Mouse (Mus musculus) forebrain, embryonic 11.5 days (tissue): ENCODE measurements around the gene Aggf1. TPM values are rescaled to one million over a fixed set of nuclear protein-coding genes. Genes with fewer than 3 reads are reported as not detected.

Experiments
- ATAC-seq: fragments of 200-750 bp; cut with Nextera tagmentation; replicated peaks from 2 replicates; pipeline ENCODE4 v1.8.0; 2017; ENCODE audit warnings: moderate TSS enrichment; ENCODE audit not compliant: low FRiP score
- DNase-seq: peaks from one replicate; pipeline ENCODE4 v3.0.0-alpha.2; 2017; ENCODE audit warnings: low spot score
- H3K27ac ChIP-seq: fragments of 300-500 bp; sonication (generic); 2 replicates; pipeline ENCODE4 v1.5.1; 2014; ENCODE audit warnings: low read depth, low read length
- H3K27me3 ChIP-seq: fragments of 300-500 bp; sonication (generic); 2 replicates; pipeline ENCODE4 v1.6.1; 2014; ENCODE audit warnings: mild to moderate bottlenecking, low read length, mixed read lengths; ENCODE audit not compliant: control insufficient read depth, insufficient read depth
- H3K36me3 ChIP-seq: fragments of 300-500 bp; sonication (generic); 2 replicates; pipeline ENCODE4 v1.6.1; 2014; ENCODE audit warnings: mild to moderate bottlenecking, low read length, moderate library complexity, mixed read lengths; ENCODE audit not compliant: control insufficient read depth, insufficient read depth
- H3K4me1 ChIP-seq: fragments of 300-500 bp; sonication (generic); replicated peaks from 2 replicates; pipeline ENCODE4 v1.6.1; 2014; ENCODE audit warnings: low read length, mixed read lengths; ENCODE audit not compliant: control insufficient read depth, insufficient read depth
- H3K4me2 ChIP-seq: fragments of 300-500 bp; sonication (generic); 2 replicates; pipeline ENCODE4 v1.6.1; 2014; ENCODE audit warnings: low read depth, mild to moderate bottlenecking, low read length, moderate library complexity, mixed read lengths; ENCODE audit not compliant: severe bottlenecking
- H3K4me3 ChIP-seq: fragments of 300-500 bp; sonication (generic); 2 replicates; pipeline ENCODE4 v1.5.1; 2014; ENCODE audit warnings: low read depth, low read length
- H3K9ac ChIP-seq: fragments of 300-500 bp; sonication (generic); 2 replicates; pipeline ENCODE4 v1.6.1; 2014; ENCODE audit warnings: low read length
- H3K9me3 ChIP-seq: fragments of 300-500 bp; sonication (generic); 2 replicates; pipeline ENCODE4 v1.6.1; 2016; ENCODE audit warnings: low read length, mixed read lengths; ENCODE audit not compliant: control insufficient read depth
- WGBS: fragments of 180-500 bp; shearing (Covaris S2); extraction: QIAGEN DNeasy Blood & Tissue Kit; methylation state at CpG from one replicate; pipeline ENCODE4 v1.1.7; 2014; 5-methylcytosine and 5-hydroxymethylcytosine counted together
- polyA plus RNA-seq: library from polyadenylated mRNA; unstranded; fragments of >200 nt; fragmentation: Nextera tagmentation; extraction: Ambion mirVana; gene quantifications from 2 replicates; pipeline ENCODE4 v1.2.1, GENCODE M21; 2014

Gene Aggf1
- 51.6 and 54.4 TPM in 2 replicates for polyA plus RNA-seq

DNA sequence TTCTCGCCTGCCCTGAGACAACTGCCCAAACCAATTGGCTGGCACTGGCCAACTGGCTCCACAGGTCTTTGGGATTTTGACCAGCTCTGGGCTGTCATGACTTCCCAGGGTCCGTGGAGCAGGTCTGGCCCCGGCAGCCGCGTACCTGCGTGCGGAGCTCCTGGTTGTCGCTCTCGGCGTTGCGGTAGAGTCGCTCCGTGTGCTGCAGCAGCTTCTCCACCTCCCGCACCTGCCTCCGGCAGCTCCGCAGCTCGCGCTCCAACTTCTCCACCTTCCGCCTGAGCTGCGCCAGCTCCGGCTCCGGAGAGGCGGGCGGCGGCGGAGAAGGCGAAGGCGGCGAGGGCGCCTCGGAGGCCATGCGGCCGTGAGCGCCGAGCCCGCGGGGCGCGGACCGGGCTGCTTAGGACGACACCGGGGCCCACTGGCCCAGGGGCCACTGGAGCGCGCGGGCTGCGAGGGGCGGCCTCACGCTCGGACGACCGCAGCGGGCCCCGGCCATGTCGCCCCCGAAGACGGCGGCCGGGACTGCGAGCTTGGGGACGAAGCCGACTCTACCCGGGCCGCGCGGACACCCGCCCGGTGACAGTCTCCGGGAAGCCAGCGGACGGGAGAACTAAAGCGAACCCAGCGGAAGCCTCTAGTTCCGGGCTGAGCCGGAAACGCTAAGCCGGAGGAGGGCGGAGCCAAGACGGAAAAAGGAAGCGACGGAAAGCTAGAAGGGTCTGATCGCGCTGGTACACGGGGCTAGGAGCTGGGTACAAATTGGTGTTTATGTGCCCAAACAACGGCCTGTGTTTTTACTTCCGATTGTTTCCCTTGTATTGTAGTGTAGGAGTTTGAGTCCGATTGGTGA, at the start of gene Aggf1:
Aggf1 (minus strand) TSS at position 652 of the 853 bp plus-strand sequence.
- DNase-seq (peak; percentile 89), ATAC-seq (peak; percentile 96)
- peaks cover 7% of the 10 kb centered on the region; the same call in 1 of the 2 replicates for H3K4me1 ChIP-seq
- H3K27me3 ChIP-seq = no peaks in the 10 kb centered on the region
- H3K9me3 ChIP-seq = no peaks in the 10 kb centered on the region
- H3K36me3 ChIP-seq = peaks cover 5% of the 10 kb centered on the region; the same call in 1 of the 2 replicates
- H3K4me3 ChIP-seq = peak within 1 kb of the TSS; percentile 100
- WGBS = under 1% methylated on average over 84 of the region's 86 CpGs
- peak within 1 kb of the TSS; percentile 89 for H3K9ac ChIP-seq
- peak within 1 kb of the TSS; percentile 79 for H3K4me2 ChIP-seq
- peak within 1 kb of the TSS; percentile 50 for H3K27ac ChIP-seq

- H3K9me3 ChIP-seq = no peaks in the 10 kb centered on the region
- DNase-seq = no peak
- peaks cover 3% of the 10 kb centered on the region; the same call in 1 of the 2 replicates for H3K4me1 ChIP-seq
- no peak overlapping the region for H3K9ac ChIP-seq
- no peak overlapping the region for H3K4me2 ChIP-seq
- 83% methylated on average over 7 of the region's 7 CpGs for WGBS
- ATAC-seq = no peak
- H3K27ac ChIP-seq = no peak overlapping the region
- H3K27me3 ChIP-seq = no peaks in the 10 kb centered on the region
- no peaks in the 10 kb centered on the region for H3K36me3 ChIP-seq
- no peak overlapping the region for H3K4me3 ChIP-seq
These were observed 49.8 kb upstream of the Aggf1 start for GRCm38 (mm10) chr13:95424932-95425331.

DNA sequence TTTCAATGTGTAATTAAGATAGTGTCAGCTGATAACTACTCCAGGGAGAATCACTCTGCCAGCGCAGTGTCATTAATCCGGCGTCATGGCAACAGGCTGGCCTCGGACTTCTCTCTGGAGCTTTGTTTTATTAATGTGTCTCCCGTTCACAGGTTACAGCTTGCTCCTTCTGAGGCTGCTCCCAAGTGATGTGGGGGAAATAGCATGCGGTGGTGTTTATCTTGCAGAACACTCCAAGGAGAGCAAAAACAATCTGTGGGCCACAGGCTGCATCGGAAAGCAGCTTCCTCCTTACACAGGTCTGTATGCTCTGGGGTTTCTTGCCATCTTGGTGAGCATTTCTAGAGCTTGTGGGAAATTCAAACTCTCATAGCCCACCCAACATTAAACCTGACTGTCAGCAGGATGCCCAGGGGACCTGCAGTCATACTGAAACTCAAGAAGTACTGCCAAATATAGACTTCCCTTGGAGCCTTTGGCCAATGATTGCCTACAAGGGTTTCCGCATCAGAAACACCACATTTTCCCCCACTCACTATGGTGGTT, 44.1 kb upstream of the Aggf1 start:
- Histone ChIP-seq H3K4me1 (peaks cover 3% of the 10 kb centered on the region; the same call in 1 of the 2 replicates), H3K9me3 (no peaks in the 10 kb centered on the region), H3K4me3 (no peak overlapping the region), H3K27me3 (no peaks in the 10 kb centered on the region), H3K9ac (no peak overlapping the region), H3K27ac (peak overlapping the region; percentile 13; the same call in 1 of the 2 replicates), H3K4me2 (no peak overlapping the region), H3K36me3 (no peaks in the 10 kb centered on the region)
- 28% methylated on average over 8 of the region's 8 CpGs for WGBS
- DNase-seq = peak; percentile 59
- peak; percentile 33; the same call in 1 of the 2 replicates for ATAC-seq

- no peak overlapping the region for H3K27ac ChIP-seq
- H3K4me2 ChIP-seq = no peak overlapping the region
- ATAC-seq (no peak), DNase-seq (no peak)
- WGBS = 51% methylated on average over 6 of the region's 6 CpGs
- H3K9me3 ChIP-seq = no peaks in the 10 kb centered on the region
- no peaks in the 10 kb centered on the region for H3K27me3 ChIP-seq
- no peaks in the 10 kb centered on the region for H3K36me3 ChIP-seq
- H3K4me3 ChIP-seq = no peak overlapping the region
- H3K9ac ChIP-seq = no peak overlapping the region
- peaks cover 3% of the 10 kb centered on the region; the same call in 1 of the 2 replicates for H3K4me1 ChIP-seq
These were observed 43.5 kb upstream of the Aggf1 start for GRCm38 (mm10) chr13:95418575-95419203.

DNA sequence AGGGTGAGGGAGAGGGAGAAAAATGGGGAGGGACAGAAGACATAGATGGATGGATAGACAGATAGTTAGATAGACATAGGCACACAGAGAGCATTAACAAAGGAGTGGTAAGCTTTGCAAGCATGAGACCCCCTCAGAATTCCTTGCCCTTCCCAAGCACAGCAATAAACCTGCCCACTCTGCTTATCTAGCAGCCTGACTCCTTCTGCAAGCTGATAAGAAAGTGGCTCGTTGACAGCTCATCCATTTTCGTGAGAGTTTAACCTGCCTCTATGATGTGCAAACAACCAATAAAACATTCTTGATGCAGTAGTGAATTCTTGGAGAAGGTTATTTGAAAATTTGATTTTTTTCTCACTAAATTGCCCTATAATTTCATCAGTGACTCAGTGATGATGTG, 37.1 kb upstream of the Aggf1 start:
- WGBS = 83% methylated on average over 2 of the region's 2 CpGs
- ATAC-seq (no peak), DNase-seq (no peak)
- Histone ChIP-seq H3K4me2 (no peak overlapping the region), H3K27me3 (no peaks in the 10 kb centered on the region), H3K4me3 (no peak overlapping the region), H3K9me3 (no peaks in the 10 kb centered on the region), H3K27ac (no peak overlapping the region), H3K36me3 (no peaks in the 10 kb centered on the region), H3K9ac (no peak overlapping the region), H3K4me1 (no peaks in the 10 kb centered on the region)

DNA sequence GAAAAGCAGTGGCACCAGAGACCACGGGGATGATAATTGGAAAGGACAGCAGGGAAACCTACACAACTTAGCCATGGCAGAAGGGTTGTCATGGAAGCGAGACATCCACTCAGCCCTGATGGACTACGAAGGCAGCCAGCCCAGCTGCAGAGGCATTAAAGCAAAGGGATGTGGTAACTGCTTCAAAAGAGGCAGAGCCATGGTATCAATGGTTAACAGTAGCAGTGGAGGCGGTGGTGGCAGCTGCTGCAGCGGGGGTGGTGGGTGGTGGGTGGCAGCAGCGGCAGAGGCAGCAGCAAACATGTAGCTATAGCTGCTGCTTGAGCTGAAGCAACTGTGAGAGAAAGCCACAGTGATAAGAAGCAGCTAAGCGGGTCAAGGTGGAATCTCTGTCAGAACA, 18.1 kb upstream of the Aggf1 start:
- H3K9ac ChIP-seq = no peak overlapping the region
- no peaks in the 10 kb centered on the region; the same call in 1 of the 2 replicates for H3K9me3 ChIP-seq
- no peak overlapping the region for H3K27ac ChIP-seq
- no peaks in the 10 kb centered on the region for H3K36me3 ChIP-seq
- H3K4me1 ChIP-seq = no peaks in the 10 kb centered on the region
- no peaks in the 10 kb centered on the region for H3K27me3 ChIP-seq
- H3K4me3 ChIP-seq = no peak overlapping the region
- 90% methylated on average over 7 of the region's 7 CpGs for WGBS
- ATAC-seq (no peak), DNase-seq (no peak)
- H3K4me2 ChIP-seq = no peak overlapping the region

DNA sequence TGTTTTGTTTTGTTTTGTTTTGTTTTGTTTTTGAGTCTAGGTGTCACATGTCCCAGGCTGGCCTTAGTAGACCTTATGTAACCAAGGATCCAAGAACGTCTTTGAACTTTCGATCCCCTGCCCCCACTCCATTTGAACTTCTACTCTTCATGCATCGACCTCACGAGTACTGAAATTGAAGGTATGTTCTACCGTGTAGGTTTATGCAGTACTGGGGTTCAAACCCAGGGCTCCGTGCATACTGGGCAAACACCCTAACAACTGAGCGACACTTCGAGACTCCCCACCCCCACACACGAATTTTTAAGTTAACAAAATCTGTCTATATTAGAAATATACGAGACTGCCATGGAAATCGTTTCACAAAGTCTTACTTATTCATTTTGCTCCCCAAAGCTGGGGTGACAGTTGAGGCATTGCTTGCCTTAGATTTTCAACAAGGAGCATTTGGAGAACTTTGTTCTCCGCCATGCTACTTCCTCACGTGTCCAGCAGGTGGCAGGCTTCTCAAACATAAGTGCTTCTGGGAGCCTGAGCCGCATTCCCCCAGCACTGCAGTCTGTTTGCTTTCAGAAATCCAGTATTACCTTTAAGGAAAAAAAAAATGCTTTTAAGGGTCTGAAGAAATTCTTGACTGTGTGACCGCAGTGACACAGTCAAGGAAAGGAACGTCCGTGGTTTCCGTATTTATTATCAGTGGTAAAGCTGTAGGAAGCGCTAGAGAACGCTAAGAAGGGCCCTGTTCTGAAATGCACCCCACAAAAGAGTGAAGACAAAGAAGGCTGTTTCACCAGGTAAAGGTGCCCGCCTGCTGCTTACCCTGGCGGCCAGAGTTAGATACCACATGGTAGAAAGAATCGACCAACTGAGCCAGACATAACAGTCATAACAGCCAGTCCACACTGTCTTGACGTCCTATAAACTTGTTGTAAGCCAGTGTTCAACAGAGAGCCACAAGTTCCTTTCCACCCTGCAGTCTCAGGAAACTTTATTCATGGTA, 15.0 kb upstream of the Aggf1 start:
- no peak overlapping the region for H3K4me3 ChIP-seq
- no peaks in the 10 kb centered on the region for H3K4me1 ChIP-seq
- peak; percentile 85 for DNase-seq
- H3K9me3 ChIP-seq = no peaks in the 10 kb centered on the region
- WGBS = 32% methylated on average over 24 of the region's 24 CpGs
- H3K9ac ChIP-seq = no peak overlapping the region
- no peak for ATAC-seq
- no peaks in the 10 kb centered on the region for H3K27me3 ChIP-seq
- no peak overlapping the region for H3K27ac ChIP-seq
- no peaks in the 10 kb centered on the region for H3K36me3 ChIP-seq
- 0 out of 2 replicates have a peak overlapping the region, but pooled peaks have one; percentile 8 for H3K4me2 ChIP-seq

- Histone ChIP-seq H3K27ac (no peak overlapping the region), H3K9ac (no peak overlapping the region), H3K27me3 (no peaks in the 10 kb centered on the region), H3K4me1 (no peaks in the 10 kb centered on the region), H3K9me3 (no peaks in the 10 kb centered on the region), H3K4me2 (no peak overlapping the region), H3K4me3 (no peak overlapping the region), H3K36me3 (no peaks in the 10 kb centered on the region)
- ATAC-seq = no peak
- no peak for DNase-seq
- WGBS = 82% methylated on average over 5 of the region's 5 CpGs
These were observed 13.1 kb upstream of the Aggf1 start for GRCm38 (mm10) chr13:95388226-95388625.
